Mouse (Mus musculus): ENCODE measurements around the gene Arrdc2.

Arrdc2 gene

GRCm38 (mm10) chr8:70839408-70840351, at the start of gene Arrdc2:
Gene Arrdc2 (minus strand): TSS chr8:70839720.
- DNase-seq (ENCODE audit: low read depth) = peak; percentile 100

GRCm38 (mm10) chr8:70887669-70888068, 48.1 kb upstream of the Arrdc2 start:
- peak; percentile 74 for DNase-seq (ENCODE audit: low read depth)

GRCm38 (mm10) chr8:70885612-70886011, 46.1 kb upstream of the Arrdc2 start:
- peak; percentile 71 for DNase-seq (ENCODE audit: low read depth)

GRCm38 (mm10) chr8:70884683-70885082, 45.2 kb upstream of the Arrdc2 start:
- no peak for DNase-seq (ENCODE audit: low read depth)

- DNase-seq (ENCODE audit: low read depth) = no peak
These were observed 44.7 kb upstream of the Arrdc2 start for GRCm38 (mm10) chr8:70884186-70884585.

- no peak for DNase-seq (ENCODE audit: low read depth)
These were observed 41.0 kb upstream of the Arrdc2 start for GRCm38 (mm10) chr8:70880546-70880945.

GRCm38 (mm10) chr8:70880126-70880525, 40.6 kb upstream of the Arrdc2 start:
- DNase-seq (ENCODE audit: low read depth) = no peak

GRCm38 (mm10) chr8:70879500-70879899, 40.0 kb upstream of the Arrdc2 start:
- DNase-seq (ENCODE audit: low read depth) = no peak

- DNase-seq (ENCODE audit: low read depth) = no peak
These were observed 38.7 kb upstream of the Arrdc2 start for GRCm38 (mm10) chr8:70878178-70878577.

- no peak for DNase-seq (ENCODE audit: low read depth)
These were observed 36.9 kb upstream of the Arrdc2 start for GRCm38 (mm10) chr8:70876382-70876781.

GRCm38 (mm10) chr8:70874441-70874840, 34.9 kb upstream of the Arrdc2 start:
- no peak for DNase-seq (ENCODE audit: low read depth)

GRCm38 (mm10) chr8:70873364-70873985, 34.0 kb upstream of the Arrdc2 start, which contains the start of gene Ccdc124:
Gene Ccdc124 (minus strand): TSS chr8:70873935.
- peak; percentile 98 for DNase-seq (ENCODE audit: low read depth)

- no peak for DNase-seq (ENCODE audit: low read depth)
These were observed 33.3 kb upstream of the Arrdc2 start for GRCm38 (mm10) chr8:70872643-70873363.

- DNase-seq (ENCODE audit: low read depth) = no peak
These were observed 31.8 kb upstream of the Arrdc2 start for GRCm38 (mm10) chr8:70871195-70871807.

- DNase-seq (ENCODE audit: low read depth) = peak; percentile 84
These were observed 30.1 kb upstream of the Arrdc2 start for GRCm38 (mm10) chr8:70869601-70870041.

GRCm38 (mm10) chr8:70869199-70869571, 29.7 kb upstream of the Arrdc2 start:
- DNase-seq (ENCODE audit: low read depth) = no peak

GRCm38 (mm10) chr8:70868559-70869198, 29.2 kb upstream of the Arrdc2 start:
- DNase-seq (ENCODE audit: low read depth) = peak; percentile 84

GRCm38 (mm10) chr8:70866566-70866965, 27.0 kb upstream of the Arrdc2 start:
- no peak for DNase-seq (ENCODE audit: low read depth)

GRCm38 (mm10) chr8:70866001-70866520, 26.5 kb upstream of the Arrdc2 start:
- no peak for DNase-seq (ENCODE audit: low read depth)

- peak; percentile 100 for DNase-seq (ENCODE audit: low read depth)
These were observed 26.0 kb upstream of the Arrdc2 start for GRCm38 (mm10) chr8:70865350-70866000.

All from induced T-regulatory cell, adult 2 months (primary cell).